Mouse (Mus musculus): ENCODE data around the gene Armc9. TPM values are rescaled to one million over a fixed set of nuclear protein-coding genes. Genes with fewer than 3 reads are reported as not detected.

The Armc9 gene
- polyA plus RNA-seq, 1 experiment: 34.2 TPM

DNA sequence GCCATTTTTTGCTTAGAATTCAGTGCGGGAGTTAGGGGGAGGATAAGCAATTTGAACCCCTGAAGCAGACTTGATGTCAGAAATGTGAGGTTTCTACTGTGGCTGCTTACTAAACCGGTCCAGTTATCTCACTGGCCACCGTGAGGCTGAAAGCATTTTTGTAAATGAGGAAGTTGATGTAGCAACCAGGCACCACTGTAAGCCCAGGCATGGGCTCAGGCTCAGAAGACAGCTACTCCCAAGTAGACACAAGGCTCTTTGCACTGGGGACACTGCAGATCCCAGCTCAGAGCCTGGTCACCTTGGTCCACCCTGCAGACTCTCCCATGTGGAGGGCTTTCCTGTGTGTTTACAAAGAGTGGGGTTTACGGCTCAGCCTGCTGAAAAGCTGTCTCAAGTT, 79.2 kb downstream of the Armc9 start:
- Histone ChIP-seq H3K4me3 (ENCODE audit: insufficient read depth, low read length) (no peak overlapping the region), H3K4me1 (ENCODE audit: control insufficient read depth, insufficient read depth, low read length) (no peaks in the 10 kb centered on the region), H3K27ac (ENCODE audit: insufficient read depth, low read length) (no peak overlapping the region)
- TF ChIP-seq CTCF (IDR thresholded peaks at IDR 0.05; ENCODE audit: extremely low read depth, insufficient read depth, low read length) (no peak), POLR2A (IDR thresholded peaks at IDR 0.05; ENCODE audit: extremely low read depth, insufficient read depth, low read length) (no peak)

DNA sequence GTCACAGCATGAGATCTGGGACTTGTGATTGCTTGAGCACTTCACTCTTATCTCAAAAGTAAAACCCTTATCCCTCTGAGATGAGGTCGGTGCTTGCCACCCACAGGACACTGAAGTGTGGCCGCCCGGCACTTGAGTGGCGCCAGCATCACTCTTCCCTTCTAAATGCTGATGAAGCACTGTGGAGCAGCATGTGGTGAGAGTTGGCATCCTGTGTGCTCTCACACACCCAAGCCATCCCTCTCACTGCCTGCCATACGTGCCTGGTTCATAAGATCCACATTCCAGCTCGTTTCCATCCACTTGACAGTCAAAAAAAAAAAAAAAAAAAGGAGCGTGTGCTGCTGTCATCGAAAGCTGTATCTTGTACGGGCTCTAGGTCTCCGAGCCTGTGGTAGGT, 80.5 kb downstream of the Armc9 start:
- H3K27ac ChIP-seq (ENCODE audit: insufficient read depth, low read length): no peak overlapping the region
- no peaks in the 10 kb centered on the region for H3K4me1 ChIP-seq (ENCODE audit: control insufficient read depth, insufficient read depth, low read length)
- TF ChIP-seq CTCF (IDR thresholded peaks at IDR 0.05; ENCODE audit: extremely low read depth, insufficient read depth, low read length) (no peak), POLR2A (IDR thresholded peaks at IDR 0.05; ENCODE audit: extremely low read depth, insufficient read depth, low read length) (no peak)

DNA sequence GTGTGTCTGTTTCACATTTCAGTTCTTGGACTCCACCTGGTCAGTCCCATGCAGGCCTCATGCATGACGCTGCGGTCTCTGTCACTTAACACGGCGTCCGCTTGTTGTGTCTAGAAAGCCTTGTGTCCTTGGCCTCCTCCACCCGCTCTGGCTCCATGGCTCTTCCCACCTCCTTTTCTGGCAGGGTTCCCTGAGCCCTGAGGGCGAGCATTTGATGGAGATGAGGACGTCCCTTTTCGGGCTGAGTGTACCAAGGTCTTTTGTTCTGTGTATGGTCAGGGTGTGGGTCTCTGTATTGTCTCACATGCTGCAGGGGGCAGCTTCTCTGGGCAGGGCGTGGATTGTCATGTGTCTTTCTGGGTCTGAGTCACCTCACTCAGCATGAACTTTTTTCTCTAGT, 81.9 kb downstream of the Armc9 start:
- TF ChIP-seq CTCF (IDR thresholded peaks at IDR 0.05; ENCODE audit: extremely low read depth, insufficient read depth, low read length): no peak
- TF ChIP-seq POLR2A (IDR thresholded peaks at IDR 0.05; ENCODE audit: extremely low read depth, insufficient read depth, low read length): no peak
- Histone ChIP-seq H3K4me3 (ENCODE audit: insufficient read depth, low read length) (no peak overlapping the region), H3K27ac (ENCODE audit: insufficient read depth, low read length) (no peak overlapping the region), H3K4me1 (ENCODE audit: control insufficient read depth, insufficient read depth, low read length) (no peaks in the 10 kb centered on the region)

More for the DNA sequence above, 80.5 kb downstream of the Armc9 start:
- H3K4me3 ChIP-seq (ENCODE audit: insufficient read depth, low read length): no peak overlapping the region

DNA sequence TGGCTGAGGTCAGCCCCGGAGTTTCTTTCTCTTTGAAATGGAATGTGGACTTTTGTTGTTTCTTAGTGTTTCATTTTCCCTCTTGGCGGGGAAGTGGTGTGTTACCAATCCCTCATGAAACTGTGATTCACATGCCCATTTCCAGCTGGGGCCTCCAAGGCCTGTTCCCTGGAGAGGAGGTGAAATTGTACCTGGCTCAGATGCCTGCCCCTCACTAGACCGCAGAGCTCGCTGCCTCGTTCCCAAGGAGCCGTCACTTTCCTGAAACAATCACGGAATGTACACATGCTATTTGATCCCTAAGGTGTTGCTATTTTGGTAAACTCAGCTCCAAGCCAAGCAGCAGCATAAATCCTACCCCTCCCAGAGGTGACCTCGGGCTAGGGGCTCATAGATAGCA, 84.4 kb downstream of the Armc9 start:
- no peak overlapping the region for H3K4me3 ChIP-seq (ENCODE audit: insufficient read depth, low read length)
- no peaks in the 10 kb centered on the region for H3K4me1 ChIP-seq (ENCODE audit: control insufficient read depth, insufficient read depth, low read length)
- no peak overlapping the region for H3K27ac ChIP-seq (ENCODE audit: insufficient read depth, low read length)
- TF ChIP-seq CTCF (IDR thresholded peaks at IDR 0.05; ENCODE audit: extremely low read depth, insufficient read depth, low read length) (no peak), POLR2A (IDR thresholded peaks at IDR 0.05; ENCODE audit: extremely low read depth, insufficient read depth, low read length) (no peak)

DNA sequence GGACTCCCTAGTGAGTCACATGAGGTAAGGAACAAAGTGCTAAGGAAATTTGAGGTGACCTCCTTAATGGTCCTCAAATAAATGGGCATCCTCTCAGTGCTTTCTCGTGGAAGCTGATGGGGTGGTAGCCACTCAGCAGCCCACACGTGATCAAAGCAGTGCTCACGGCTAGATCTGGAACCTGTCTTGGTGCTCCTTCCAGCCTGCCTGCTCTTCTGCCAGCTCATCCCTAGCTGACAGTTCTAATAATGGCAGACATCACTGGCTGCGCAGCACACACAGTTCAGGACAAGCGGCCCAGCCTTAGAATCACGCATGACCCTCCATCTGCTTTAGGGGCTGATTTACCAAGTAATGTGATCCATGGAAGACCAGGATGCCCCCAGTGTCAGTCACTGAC, 85.3 kb downstream of the Armc9 start:
- H3K4me3 ChIP-seq (ENCODE audit: insufficient read depth, low read length): no peak overlapping the region
- no peaks in the 10 kb centered on the region for H3K4me1 ChIP-seq (ENCODE audit: control insufficient read depth, insufficient read depth, low read length)
- no peak overlapping the region for H3K27ac ChIP-seq (ENCODE audit: insufficient read depth, low read length)
- no peak for TF ChIP-seq POLR2A (IDR thresholded peaks at IDR 0.05; ENCODE audit: extremely low read depth, insufficient read depth, low read length)
- TF ChIP-seq CTCF (IDR thresholded peaks at IDR 0.05; ENCODE audit: extremely low read depth, insufficient read depth, low read length): no peak

DNA sequence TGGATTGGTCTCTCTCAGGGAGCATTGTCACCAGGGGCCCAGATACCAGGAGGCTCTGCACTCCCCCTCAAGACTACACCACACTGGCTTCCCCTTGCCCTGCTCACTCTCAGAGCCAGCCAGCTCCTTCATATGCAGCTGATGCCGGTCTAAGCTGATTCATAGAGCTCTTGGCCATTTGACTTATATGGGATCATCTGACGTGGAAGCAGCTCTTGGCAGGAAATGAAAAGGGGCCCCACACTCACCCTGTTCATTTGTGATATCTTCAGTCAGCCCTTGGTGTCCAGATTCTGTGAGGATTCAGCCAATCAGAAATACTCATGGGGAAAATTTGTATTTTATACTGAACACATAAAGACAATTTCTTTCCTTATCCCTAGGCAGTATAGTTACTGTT, 86.4 kb downstream of the Armc9 start:
- H3K27ac ChIP-seq (ENCODE audit: insufficient read depth, low read length): no peak overlapping the region
- TF ChIP-seq CTCF (IDR thresholded peaks at IDR 0.05; ENCODE audit: extremely low read depth, insufficient read depth, low read length) (no peak), POLR2A (IDR thresholded peaks at IDR 0.05; ENCODE audit: extremely low read depth, insufficient read depth, low read length) (no peak)
- no peaks in the 10 kb centered on the region for H3K4me1 ChIP-seq (ENCODE audit: control insufficient read depth, insufficient read depth, low read length)
- H3K4me3 ChIP-seq (ENCODE audit: insufficient read depth, low read length): no peak overlapping the region

DNA sequence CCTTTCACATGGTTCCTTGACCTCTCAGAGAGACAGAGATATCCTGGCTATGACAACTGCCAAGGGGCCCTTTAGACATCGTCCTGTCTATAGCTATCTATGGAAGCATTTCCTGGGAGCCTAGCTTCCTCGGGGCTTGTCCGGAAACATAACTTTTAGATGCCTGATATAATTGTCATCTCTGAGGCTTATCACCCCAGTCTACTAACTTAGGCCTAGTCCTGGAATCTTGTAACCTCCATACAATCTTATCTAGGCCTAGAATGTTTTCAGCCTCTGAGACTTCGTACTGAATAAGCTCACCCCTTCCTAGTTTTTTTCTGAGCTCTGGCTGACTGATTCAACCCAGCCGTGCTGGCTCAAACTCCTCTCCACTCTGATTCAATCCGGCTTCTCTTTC, 88.9 kb downstream of the Armc9 start:
- Histone ChIP-seq H3K4me1 (ENCODE audit: control insufficient read depth, insufficient read depth, low read length) (no peaks in the 10 kb centered on the region), H3K27ac (ENCODE audit: insufficient read depth, low read length) (no peak overlapping the region), H3K4me3 (ENCODE audit: insufficient read depth, low read length) (no peak overlapping the region)
- TF ChIP-seq CTCF (IDR thresholded peaks at IDR 0.05; ENCODE audit: extremely low read depth, insufficient read depth, low read length) (no peak), POLR2A (IDR thresholded peaks at IDR 0.05; ENCODE audit: extremely low read depth, insufficient read depth, low read length) (no peak)

DNA sequence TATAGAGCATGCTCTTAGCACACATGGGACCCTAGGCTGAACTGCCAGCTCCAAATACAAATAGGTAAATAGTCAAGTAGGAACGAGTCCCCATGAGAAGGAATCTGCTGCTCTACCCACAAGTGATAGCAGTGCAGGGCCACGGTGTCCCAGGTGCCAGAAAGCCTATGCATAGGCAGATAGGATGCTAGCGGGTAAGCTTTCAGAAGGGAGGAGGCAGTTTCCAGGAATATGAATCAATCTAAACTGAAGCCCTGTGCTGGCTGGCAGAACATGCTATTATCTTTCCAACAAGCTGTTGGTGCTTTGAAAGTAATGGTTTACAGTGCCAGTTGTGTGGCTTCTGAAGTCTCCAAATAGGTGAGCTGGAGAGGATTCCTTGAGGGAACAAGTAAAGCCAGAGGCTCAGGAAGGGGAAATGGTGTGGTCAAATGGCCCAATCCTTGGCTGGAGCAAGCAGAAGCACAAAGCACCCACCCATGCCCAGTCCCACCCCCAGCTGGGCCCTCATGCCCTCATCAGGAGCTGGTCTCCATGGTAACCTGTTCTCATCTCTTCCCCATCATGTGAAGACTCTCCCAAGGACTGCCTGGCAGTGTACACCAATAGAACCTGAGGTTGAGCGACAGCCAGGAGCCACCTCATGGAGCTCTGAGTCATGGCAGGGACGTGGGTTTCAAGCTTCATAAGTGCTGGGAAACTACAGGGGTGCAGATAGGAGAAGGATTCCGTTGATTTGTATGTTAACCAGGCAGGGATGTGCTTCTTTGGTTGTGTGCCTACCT, 90.9 kb downstream of the Armc9 start:
- H3K27ac ChIP-seq (ENCODE audit: insufficient read depth, low read length): no peak overlapping the region
- no peak overlapping the region for H3K4me3 ChIP-seq (ENCODE audit: insufficient read depth, low read length)
- TF ChIP-seq POLR2A (IDR thresholded peaks at IDR 0.05; ENCODE audit: extremely low read depth, insufficient read depth, low read length) (no peak), CTCF (IDR thresholded peaks at IDR 0.05; ENCODE audit: extremely low read depth, insufficient read depth, low read length) (no peak)
- no peaks in the 10 kb centered on the region for H3K4me1 ChIP-seq (ENCODE audit: control insufficient read depth, insufficient read depth, low read length)

DNA sequence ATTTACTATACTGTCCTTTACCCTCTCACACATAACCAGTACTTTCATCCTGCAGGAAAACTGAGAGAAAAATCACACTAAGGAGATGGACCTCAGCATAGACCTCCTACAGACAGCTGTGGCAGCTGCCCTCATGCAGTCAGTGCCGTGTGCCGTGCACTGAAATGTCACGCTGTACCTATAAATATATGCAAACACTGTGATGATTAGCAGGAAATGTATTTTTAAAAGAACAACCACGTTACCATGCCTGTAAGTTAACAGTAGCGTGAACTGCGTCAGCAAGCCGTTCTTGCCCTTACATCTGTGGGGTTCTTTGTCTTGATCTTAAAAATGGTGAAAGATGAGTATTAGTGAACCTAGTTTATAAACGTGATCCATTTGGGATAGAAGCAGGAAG, 98.8 kb downstream of the Armc9 start:
- H3K4me3 ChIP-seq (ENCODE audit: insufficient read depth, low read length): no peak overlapping the region
- TF ChIP-seq POLR2A (IDR thresholded peaks at IDR 0.05; ENCODE audit: extremely low read depth, insufficient read depth, low read length): no peak
- TF ChIP-seq CTCF (IDR thresholded peaks at IDR 0.05; ENCODE audit: extremely low read depth, insufficient read depth, low read length): no peak
- H3K27ac ChIP-seq (ENCODE audit: insufficient read depth, low read length): no peak overlapping the region
- no peaks in the 10 kb centered on the region; the same call in 1 of the 2 replicates for H3K4me1 ChIP-seq (ENCODE audit: control insufficient read depth, insufficient read depth, low read length)

DNA sequence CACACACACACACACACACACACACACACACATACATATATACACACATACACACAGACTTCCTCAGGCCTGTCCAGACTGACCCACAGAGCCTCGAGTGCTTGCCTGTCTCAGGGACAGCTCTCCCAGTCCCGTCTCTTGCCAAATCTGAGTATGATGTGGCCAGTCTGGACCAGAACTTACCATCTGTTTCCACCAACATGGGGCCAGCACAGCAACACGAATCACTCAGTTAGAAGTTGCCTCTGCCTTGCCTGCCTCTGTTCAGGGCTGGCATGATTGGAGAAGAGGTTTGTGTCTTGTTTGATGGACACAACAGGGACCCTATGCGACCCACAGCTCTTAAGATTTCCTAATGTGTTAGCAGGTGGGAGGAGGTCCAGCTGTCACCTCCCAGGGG, 101.7 kb downstream of the Armc9 start:
- no peaks in the 10 kb centered on the region; the same call in 1 of the 2 replicates for H3K4me1 ChIP-seq (ENCODE audit: control insufficient read depth, insufficient read depth, low read length)
- TF ChIP-seq CTCF (IDR thresholded peaks at IDR 0.05; ENCODE audit: extremely low read depth, insufficient read depth, low read length) (no peak), POLR2A (IDR thresholded peaks at IDR 0.05; ENCODE audit: extremely low read depth, insufficient read depth, low read length) (no peak)
- no peak overlapping the region for H3K27ac ChIP-seq (ENCODE audit: insufficient read depth, low read length)
- H3K4me3 ChIP-seq (ENCODE audit: insufficient read depth, low read length): no peak overlapping the region
